Mouse (Mus musculus) heart, postnatal 0 days (tissue): ENCODE measurements at regions not wholly inside any gene's neighbourhood (a gene's known extent, or its start where the extent isn't known, plus 50 kb on each side); places are given as distances from the start of the nearest gene placed in this dataset.

Experiments used
- ATAC-seq: fragments of 200-750 bp; cut with Nextera tagmentation; 2 replicates; pipeline ENCODE4 v1.8.0; 2017; ENCODE audit warnings: low read depth, moderate number of reproducible peaks, moderate library complexity; ENCODE audit not compliant: insufficient read depth
- DNase-seq: peaks from one replicate; pipeline ENCODE4 v3.0.0-alpha.2; 2016; ENCODE audit warnings: low spot score
- H3K27ac ChIP-seq: fragments of 300-500 bp; sonication (generic); 2 replicates; pipeline ENCODE4 v1.5.1; 2014; ENCODE audit warnings: low read depth, mild to moderate bottlenecking
- H3K27me3 ChIP-seq: fragments of 300-500 bp; sonication (generic); 2 replicates; pipeline ENCODE4 v1.6.1; 2014; ENCODE audit warnings: low read length, mixed read lengths; ENCODE audit not compliant: control insufficient read depth, insufficient read depth
- H3K36me3 ChIP-seq: fragments of 300-500 bp; sonication (generic); replicated peaks from 2 replicates; pipeline ENCODE4 v1.6.1; 2014; ENCODE audit warnings: low read length, mixed read lengths; ENCODE audit not compliant: control insufficient read depth, insufficient read depth
- H3K4me1 ChIP-seq: fragments of 300-500 bp; sonication (generic); 2 replicates; pipeline ENCODE4 v1.6.1; 2014; ENCODE audit warnings: antibody characterized with exemption; ENCODE audit not compliant: control insufficient read depth, insufficient read depth
- H3K4me2 ChIP-seq: fragments of 300-500 bp; sonication (generic); 2 replicates; pipeline ENCODE4 v1.6.1; 2014; ENCODE audit warnings: low read depth, mild to moderate bottlenecking, low read length, moderate library complexity
- H3K4me3 ChIP-seq: fragments of 300-500 bp; sonication (generic); 2 replicates; pipeline ENCODE4 v1.5.1; 2014; ENCODE audit warnings: low read depth, low read length
- H3K9ac ChIP-seq: fragments of 300-500 bp; sonication (generic); replicated peaks from 2 replicates; pipeline ENCODE4 v1.6.1; 2014; ENCODE audit warnings: low read depth, low read length, mixed read lengths
- H3K9me3 ChIP-seq: fragments of 300-500 bp; sonication (generic); replicated peaks from 2 replicates; pipeline ENCODE4 v1.6.1; 2016; ENCODE audit warnings: low read length; ENCODE audit not compliant: control insufficient read depth
- CTCF ChIP-seq: IDR thresholded peaks from 2 replicates; pipeline ENCODE4 v1.5.1; 2016; ENCODE audit warnings: antibody characterized with exemption, control low read depth, low read depth
- EP300 ChIP-seq: IDR thresholded peaks from 2 replicates; pipeline ENCODE4 v1.6.1; 2016; ENCODE audit warnings: antibody characterized with exemption, low read depth
- WGBS: fragments of 180-500 bp; shearing (Covaris S2); extraction: QIAGEN DNeasy Blood & Tissue Kit; methylation state at CpG from one replicate; pipeline ENCODE4 v1.1.7; 2014; 5-methylcytosine and 5-hydroxymethylcytosine counted together

DNA sequence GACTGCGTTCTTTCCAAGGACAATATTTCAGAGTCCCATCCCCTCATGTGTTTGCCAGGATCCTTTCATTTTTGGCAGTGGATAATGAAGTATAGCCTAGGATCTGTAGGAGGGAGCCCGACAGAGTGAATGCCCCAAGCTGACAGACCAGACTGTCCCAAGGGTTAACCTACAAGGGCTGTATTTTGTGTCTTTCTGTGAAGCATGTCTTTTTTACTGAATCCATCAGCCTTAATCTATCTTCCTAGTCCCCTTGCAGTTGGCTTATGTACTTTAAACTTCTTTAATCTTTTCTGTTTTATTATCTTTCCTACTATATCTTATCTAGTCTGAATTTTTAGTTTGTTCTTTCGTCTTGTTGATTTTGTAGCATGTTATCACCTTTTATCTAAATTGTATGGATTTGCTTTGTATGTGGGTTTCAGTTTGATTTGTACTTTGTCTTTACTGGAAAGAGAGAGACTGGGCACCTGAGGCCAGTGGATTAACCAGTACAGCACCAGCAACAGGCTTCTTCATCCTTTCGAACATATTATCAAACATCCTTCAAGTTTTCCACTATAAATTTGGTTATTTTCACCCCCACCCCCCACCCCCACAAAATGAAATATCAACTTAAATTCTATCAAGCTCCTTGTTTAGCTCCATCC lies 555.5 kb downstream of the Sqor start:
- Histone ChIP-seq H3K9me3 (no peaks in the 10 kb centered on the region), H3K4me2 (no peak overlapping the region), H3K4me1 (0 out of 2 replicates have a peak, but pooled peaks cover 3% of the 10 kb centered on the region), H3K27ac (no peak overlapping the region), H3K36me3 (no peaks in the 10 kb centered on the region), H3K27me3 (no peaks in the 10 kb centered on the region), H3K4me3 (no peak overlapping the region), H3K9ac (no peak overlapping the region)
- WGBS = 59% methylated on average over 4 of the region's 4 CpGs
- no peak for ATAC-seq
- TF ChIP-seq EP300 = no peak
- no peak for TF ChIP-seq CTCF
- no peak for DNase-seq

DNA sequence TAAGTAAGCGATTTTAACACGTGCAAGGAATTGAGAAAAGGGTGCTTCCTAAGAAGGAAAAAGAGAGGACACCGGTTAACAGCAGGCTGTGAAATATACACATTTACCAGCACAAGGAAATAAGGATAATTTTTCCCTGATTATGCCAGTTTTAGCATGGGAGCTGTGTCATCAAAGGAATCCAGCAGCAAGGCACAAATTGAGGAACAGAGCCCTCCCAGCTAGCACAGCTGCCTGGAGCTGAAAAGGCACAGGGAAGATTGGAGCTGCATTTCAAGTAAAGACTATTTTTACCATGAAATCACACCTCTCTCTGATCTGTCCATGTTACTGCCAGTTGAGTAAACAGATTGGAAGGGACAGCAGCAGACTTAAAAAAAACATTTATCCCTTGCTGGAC lies 558.7 kb downstream of the Sqor start:
- 58% methylated on average over 3 of the region's 3 CpGs for WGBS
- no peak for ATAC-seq
- Histone ChIP-seq H3K4me3 (no peak overlapping the region), H3K36me3 (no peaks in the 10 kb centered on the region), H3K27me3 (no peaks in the 10 kb centered on the region), H3K4me2 (no peak overlapping the region), H3K27ac (no peak overlapping the region), H3K9ac (no peak overlapping the region), H3K4me1 (0 out of 2 replicates have a peak, but pooled peaks cover 3% of the 10 kb centered on the region), H3K9me3 (no peaks in the 10 kb centered on the region)
- TF ChIP-seq CTCF = no peak
- TF ChIP-seq EP300 = no peak
- no peak for DNase-seq

DNA sequence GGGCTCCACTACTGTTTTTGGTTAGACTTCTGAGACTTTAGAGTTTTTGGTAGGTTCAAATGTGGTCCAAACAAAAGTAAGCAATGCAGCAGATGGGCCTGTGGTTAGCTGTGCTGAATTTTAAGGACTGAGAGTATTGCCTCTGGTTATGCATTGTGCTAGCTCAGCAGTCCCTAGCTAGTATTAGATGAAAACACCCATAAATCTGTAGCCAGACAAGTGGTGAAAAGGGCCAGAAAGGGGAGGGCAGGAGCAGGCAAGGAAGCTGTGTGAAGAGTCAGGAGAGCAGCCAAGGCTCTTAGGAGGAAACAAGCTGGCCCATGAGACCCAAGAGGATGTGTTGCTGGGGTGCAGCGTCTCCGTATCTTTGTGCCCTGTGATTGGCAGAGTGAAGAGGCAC lies 559.9 kb downstream of the Sqor start:
- Histone ChIP-seq H3K4me2 (no peak overlapping the region), H3K36me3 (no peaks in the 10 kb centered on the region), H3K9ac (no peak overlapping the region), H3K4me1 (0 out of 2 replicates have a peak, but pooled peaks cover 3% of the 10 kb centered on the region), H3K4me3 (no peak overlapping the region), H3K27me3 (no peaks in the 10 kb centered on the region), H3K27ac (no peak overlapping the region), H3K9me3 (no peaks in the 10 kb centered on the region)
- 35% methylated on average over 2 of the region's 2 CpGs for WGBS
- DNase-seq = no peak
- no peak for ATAC-seq
- TF ChIP-seq EP300 (no peak), CTCF (no peak)

DNA sequence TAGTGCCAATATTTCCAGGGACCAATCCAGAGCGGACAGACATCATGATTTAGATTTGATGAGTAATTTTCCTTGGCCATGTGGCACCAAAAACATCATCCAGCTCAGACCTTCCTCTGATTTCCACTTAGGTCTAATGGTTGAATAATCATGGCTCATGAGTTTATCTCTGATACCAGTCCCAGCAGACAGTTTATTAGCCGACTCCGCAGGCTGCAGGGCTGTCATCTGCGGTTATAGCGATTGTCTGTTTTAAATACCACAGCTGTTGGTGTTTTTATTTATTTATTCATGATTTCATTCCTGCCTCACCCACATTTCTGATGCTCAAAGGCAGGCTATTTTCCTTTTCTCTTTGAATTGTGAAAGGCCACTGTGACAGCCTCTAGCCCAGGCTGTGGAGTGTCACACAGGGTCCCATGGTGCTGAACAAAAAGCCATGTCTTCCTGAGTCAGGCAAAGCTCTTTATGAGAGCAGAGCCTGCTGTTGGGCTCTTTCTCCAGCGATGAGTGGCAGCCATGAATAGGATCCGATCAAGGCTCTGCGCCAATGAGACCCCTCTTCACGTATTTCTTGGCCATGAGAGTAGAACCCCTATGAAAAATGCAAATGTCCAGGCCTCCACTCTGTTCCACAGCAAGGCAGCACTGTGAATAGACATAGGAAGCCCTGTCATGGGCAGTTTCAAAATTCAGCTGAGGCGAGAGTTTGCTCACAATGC lies 584.7 kb downstream of the Sqor start:
- ATAC-seq (no peak), DNase-seq (no peak)
- H3K9ac ChIP-seq = no peak overlapping the region
- no peak overlapping the region for H3K4me3 ChIP-seq
- TF ChIP-seq EP300 (no peak), CTCF (no peak)
- no peaks in the 10 kb centered on the region for H3K9me3 ChIP-seq
- no peaks in the 10 kb centered on the region for H3K4me1 ChIP-seq
- H3K27me3 ChIP-seq = no peaks in the 10 kb centered on the region
- no peak overlapping the region for H3K4me2 ChIP-seq
- no peaks in the 10 kb centered on the region for H3K36me3 ChIP-seq
- 81% methylated on average over 10 of the region's 10 CpGs for WGBS
- H3K27ac ChIP-seq = no peak overlapping the region

DNA sequence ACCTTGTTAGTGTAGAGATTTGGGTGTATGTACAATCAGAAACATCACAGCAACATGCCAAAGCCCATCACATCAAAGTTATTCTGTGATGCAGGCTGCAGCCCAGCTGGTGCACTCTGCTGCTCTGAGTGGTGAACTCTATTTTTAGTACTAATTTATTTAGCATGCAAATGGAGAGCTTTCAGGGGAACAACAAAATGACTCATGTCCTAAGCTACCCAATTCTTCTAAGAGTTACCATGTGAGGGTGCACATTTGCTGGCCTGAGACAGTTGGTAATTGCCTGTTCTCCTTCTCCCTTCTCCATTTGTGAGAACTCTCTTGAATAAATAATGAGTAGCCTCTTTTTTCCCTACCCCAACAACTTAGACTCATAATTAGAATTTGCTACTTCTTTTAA lies 599.2 kb downstream of the Sqor start:
- H3K4me2 ChIP-seq = no peak overlapping the region
- H3K4me1 ChIP-seq = no peaks in the 10 kb centered on the region
- no peaks in the 10 kb centered on the region for H3K27me3 ChIP-seq
- DNase-seq = no peak
- no peak for ATAC-seq
- H3K9ac ChIP-seq = no peak overlapping the region
- H3K9me3 ChIP-seq = no peaks in the 10 kb centered on the region
- H3K4me3 ChIP-seq = no peak overlapping the region
- no peak overlapping the region for H3K27ac ChIP-seq
- no peak for TF ChIP-seq CTCF
- no peak for TF ChIP-seq EP300
- H3K36me3 ChIP-seq = no peaks in the 10 kb centered on the region

DNA sequence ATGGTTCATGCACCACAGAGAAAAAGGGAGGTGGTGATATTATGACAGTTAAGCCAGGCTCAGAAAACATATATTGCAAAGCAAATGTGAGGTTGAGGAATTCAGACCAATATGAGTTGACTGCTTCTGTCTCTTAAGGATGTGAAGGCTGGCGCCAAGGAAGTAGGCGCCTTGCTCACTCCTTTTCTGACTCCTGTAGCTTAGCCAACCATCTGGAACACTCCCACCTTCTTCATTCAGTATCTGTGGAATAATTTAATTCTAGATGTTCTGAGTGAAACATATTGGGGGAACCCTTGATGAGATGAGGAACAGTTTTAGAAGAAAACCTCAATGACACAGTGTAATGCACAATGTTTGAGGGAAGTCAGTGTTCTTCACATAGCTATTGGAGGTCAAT lies 601.5 kb downstream of the Sqor start:
- no peaks in the 10 kb centered on the region for H3K27me3 ChIP-seq
- no peaks in the 10 kb centered on the region for H3K9me3 ChIP-seq
- H3K4me3 ChIP-seq = no peak overlapping the region
- no peaks in the 10 kb centered on the region for H3K4me1 ChIP-seq
- ATAC-seq = no peak
- no peak overlapping the region for H3K27ac ChIP-seq
- 95% methylated on average over 2 of the region's 2 CpGs for WGBS
- no peak overlapping the region for H3K4me2 ChIP-seq
- H3K36me3 ChIP-seq = no peaks in the 10 kb centered on the region
- no peak for DNase-seq
- no peak for TF ChIP-seq CTCF
- TF ChIP-seq EP300 = no peak
- H3K9ac ChIP-seq = no peak overlapping the region
